Mouse (Mus musculus) telencephalon, adult 2 months (tissue): ENCODE results near the gene Cerk.
"Not testable (repeated sequence)": the region's sequence is repeated elsewhere in the genome, so short reads cannot be mapped to it uniquely, and the experiment has no call there.

Experiments
- DNase-seq: peaks from one replicate; pipeline ENCODE4 v3.0.0-alpha.2; 2011; ENCODE audit warnings: low read depth, low spot score

Cerk gene

GRCm38 (mm10) chr15:86164718-86165345, 21.1 kb downstream of the Cerk start:
- no peak for DNase-seq

GRCm38 (mm10) chr15:86161800-86162199, 24.1 kb downstream of the Cerk start:
- not testable (repeated sequence) for DNase-seq

GRCm38 (mm10) chr15:86160906-86161305, 25.0 kb downstream of the Cerk start:
- no peak for DNase-seq

- no peak for DNase-seq
Observed at GRCm38 (mm10) chr15:86159719-86160118, 26.2 kb downstream of the Cerk start.

GRCm38 (mm10) chr15:86159093-86159492, 26.8 kb downstream of the Cerk start:
- DNase-seq, result no peak

GRCm38 (mm10) chr15:86156492-86156891, 29.4 kb downstream of the Cerk start:
- DNase-seq, result no peak

- no peak for DNase-seq
Observed at GRCm38 (mm10) chr15:86153481-86153960, 32.4 kb downstream of the Cerk start.

GRCm38 (mm10) chr15:86150593-86150992, 35.3 kb downstream of the Cerk start:
- no peak for DNase-seq

- no peak for DNase-seq
Observed at GRCm38 (mm10) chr15:86146922-86147321, 39.0 kb downstream of the Cerk start.

GRCm38 (mm10) chr15:86145046-86145445, 40.9 kb downstream of the Cerk start:
- no peak for DNase-seq

- DNase-seq, result no peak
Observed at GRCm38 (mm10) chr15:86144577-86144976, 41.4 kb downstream of the Cerk start.

- peak; percentile 29 for DNase-seq
Observed at GRCm38 (mm10) chr15:86140323-86140722, 45.6 kb downstream of the Cerk start.

GRCm38 (mm10) chr15:86137638-86138037, 48.3 kb downstream of the Cerk start:
- no peak for DNase-seq

- peak; percentile 46 for DNase-seq
Observed at GRCm38 (mm10) chr15:86134941-86135783, 50.8 kb downstream of the Cerk start.

GRCm38 (mm10) chr15:86130657-86131056, 55.3 kb downstream of the Cerk start:
- no peak for DNase-seq

- no peak for DNase-seq
Observed at GRCm38 (mm10) chr15:86129036-86129435, 56.9 kb downstream of the Cerk start.

GRCm38 (mm10) chr15:86124359-86124758, 61.6 kb downstream of the Cerk start:
- DNase-seq, result no peak

- no peak for DNase-seq
Observed at GRCm38 (mm10) chr15:86123409-86123808, 62.5 kb downstream of the Cerk start.

GRCm38 (mm10) chr15:86122261-86122949, 63.5 kb downstream of the Cerk start:
- no peak for DNase-seq

GRCm38 (mm10) chr15:86119186-86119585, 66.8 kb downstream of the Cerk start:
- no peak for DNase-seq

- no peak for DNase-seq
Observed at GRCm38 (mm10) chr15:86117115-86118100, 68.5 kb downstream of the Cerk start.
